Mouse (Mus musculus) liver, embryonic 12.5 days (tissue): ENCODE measurements around the gene Btbd18. TPM values are rescaled to one million over a fixed set of nuclear protein-coding genes. Genes with fewer than 3 reads are reported as not detected.

Experiments used
- ATAC-seq: fragments of 200-750 bp; cut with Nextera tagmentation; 2 replicates; pipeline ENCODE4 v1.8.0; 2017; ENCODE audit warnings: moderate number of reproducible peaks, mild to moderate bottlenecking, moderate library complexity
- H3K27ac ChIP-seq: fragments of 300-500 bp; sonication (generic); 2 replicates; pipeline ENCODE4 v1.5.1; 2016; ENCODE audit warnings: mild to moderate bottlenecking
- H3K27me3 ChIP-seq: fragments of 300-500 bp; sonication (generic); replicated peaks from 2 replicates; pipeline ENCODE4 v1.6.1; 2016; ENCODE audit warnings: mild to moderate bottlenecking, moderate library complexity
- H3K36me3 ChIP-seq: fragments of 300-500 bp; sonication (generic); 2 replicates; pipeline ENCODE4 v1.6.1; 2016; ENCODE audit warnings: mild to moderate bottlenecking, moderate library complexity
- H3K4me1 ChIP-seq: fragments of 300-500 bp; sonication (generic); 2 replicates; pipeline ENCODE4 v1.6.1; 2016
- H3K4me2 ChIP-seq: fragments of 300-500 bp; sonication (generic); 2 replicates; pipeline ENCODE4 v1.6.1; 2016; ENCODE audit warnings: mild to moderate bottlenecking, moderate library complexity
- H3K4me3 ChIP-seq: fragments of 300-500 bp; sonication (generic); 2 replicates; pipeline ENCODE4 v1.5.1; 2016; ENCODE audit warnings: mild to moderate bottlenecking, moderate library complexity
- H3K9ac ChIP-seq: fragments of 300-500 bp; sonication (generic); 2 replicates; pipeline ENCODE4 v1.6.1; 2016; ENCODE audit warnings: mild to moderate bottlenecking, moderate library complexity
- H3K9me3 ChIP-seq: fragments of 300-500 bp; sonication (generic); replicated peaks from 2 replicates; pipeline ENCODE4 v1.6.1; 2016; ENCODE audit warnings: mild to moderate bottlenecking, moderate library complexity
- WGBS: fragments of 180-500 bp; shearing (Covaris S2); methylation state at CpG from one replicate; pipeline ENCODE4 v1.1.7; 2016; ENCODE audit not compliant: insufficient replicate concordance; 5-methylcytosine and 5-hydroxymethylcytosine counted together
- polyA plus RNA-seq: library from polyadenylated mRNA; unstranded; fragments of >200 nt; fragmentation: Nextera tagmentation; extraction: Ambion mirVana; gene quantifications from 2 replicates; pipeline ENCODE4 v1.2.1, GENCODE M21; 2016

Gene Btbd18
- polyA plus RNA-seq, 1 experiment from 2014 or later: 0.10 TPM

GRCm38 (mm10) chr2:84677968-84678880 lies 19.3 kb downstream of the Btbd18 start, which contains the start of the genes Gm28635 and Med19:
Gene Gm28635 (minus strand): TSS chr2:84678041.
Gene Med19 (plus strand): TSS chr2:84678402.
- peaks cover 53% of the 10 kb centered on the region for H3K4me1 ChIP-seq
- 1% methylated on average over 44 of the region's 44 CpGs for WGBS

GRCm38 (mm10) chr2:84679016-84679415 lies 20.1 kb downstream of the Btbd18 start, which contains the start of gene Tmx2:
Gene Tmx2 (minus strand): TSS chr2:84679140.
- H3K9me3 ChIP-seq: no peaks in the 10 kb centered on the region
- H3K27ac ChIP-seq: peak within 1 kb of the TSS; percentile 88
- H3K9ac ChIP-seq: peak within 1 kb of the TSS; percentile 87
- WGBS: 10% methylated on average over 8 of the region's 8 CpGs
- H3K4me3 ChIP-seq: peak within 1 kb of the TSS; percentile 96
- H3K27me3 ChIP-seq: no peaks in the 10 kb centered on the region
- H3K36me3 ChIP-seq: peaks cover 42% of the 10 kb centered on the region
- H3K4me1 ChIP-seq: peaks cover 61% of the 10 kb centered on the region
- H3K4me2 ChIP-seq: peak within 1 kb of the TSS; percentile 86
- ATAC-seq: no peak

More at GRCm38 (mm10) chr2:84677968-84678880, 19.3 kb downstream of the Btbd18 start, which contains the start of the genes Gm28635 and Med19:
- Histone ChIP-seq H3K4me2 (peak within 1 kb of the TSS; percentile 86), H3K9me3 (no peaks in the 10 kb centered on the region), H3K27ac (peak within 1 kb of the TSS; percentile 88), H3K27me3 (no peaks in the 10 kb centered on the region), H3K36me3 (peaks cover 49% of the 10 kb centered on the region), H3K4me3 (peak within 1 kb of the TSS; percentile 96), H3K9ac (peak within 1 kb of the TSS; percentile 87)
- peak; percentile 95 for ATAC-seq

- Histone ChIP-seq H3K4me3 (peak overlapping the region; percentile 43), H3K27me3 (no peaks in the 10 kb centered on the region), H3K9ac (peak overlapping the region; percentile 74), H3K36me3 (peaks cover 54% of the 10 kb centered on the region), H3K27ac (peak overlapping the region; percentile 99), H3K4me2 (peak overlapping the region; percentile 71), H3K9me3 (no peaks in the 10 kb centered on the region), H3K4me1 (peaks cover 47% of the 10 kb centered on the region)
- ATAC-seq: peak; percentile 64
- WGBS: 24% methylated on average over 6 of the region's 6 CpGs
These were observed 23.8 kb downstream of the Btbd18 start for GRCm38 (mm10) chr2:84682605-84683183.

- Histone ChIP-seq H3K4me3 (no peak overlapping the region), H3K4me2 (no peak overlapping the region), H3K9ac (no peak overlapping the region), H3K4me1 (peaks cover 24% of the 10 kb centered on the region), H3K27me3 (no peaks in the 10 kb centered on the region), H3K27ac (peak overlapping the region; percentile 43; the same call in 1 of the 2 replicates), H3K36me3 (peaks cover 91% of the 10 kb centered on the region), H3K9me3 (no peaks in the 10 kb centered on the region)
- WGBS: 50% methylated on average over 2 of the region's 2 CpGs
- ATAC-seq: no peak; the same call in 1 of the 2 replicates
These were observed 29.4 kb downstream of the Btbd18 start for GRCm38 (mm10) chr2:84688080-84688844.

GRCm38 (mm10) chr2:84690050-84690449 lies 31.2 kb downstream of the Btbd18 start:
- peaks cover 13% of the 10 kb centered on the region for H3K4me1 ChIP-seq
- peaks cover 96% of the 10 kb centered on the region for H3K36me3 ChIP-seq
- H3K27me3 ChIP-seq: no peaks in the 10 kb centered on the region
- no peak overlapping the region for H3K4me3 ChIP-seq
- no peak overlapping the region for H3K4me2 ChIP-seq
- WGBS: 81% methylated on average over 12 of the region's 12 CpGs
- H3K9ac ChIP-seq: no peak overlapping the region
- H3K27ac ChIP-seq: no peak overlapping the region
- H3K9me3 ChIP-seq: no peaks in the 10 kb centered on the region
- peak; percentile 35 for ATAC-seq

GRCm38 (mm10) chr2:84695007-84695695 lies 36.3 kb downstream of the Btbd18 start:
- Histone ChIP-seq H3K9me3 (no peaks in the 10 kb centered on the region), H3K4me3 (no peak overlapping the region), H3K4me1 (no peaks in the 10 kb centered on the region), H3K9ac (no peak overlapping the region), H3K4me2 (no peak overlapping the region), H3K27me3 (no peaks in the 10 kb centered on the region), H3K27ac (no peak overlapping the region), H3K36me3 (peaks cover 91% of the 10 kb centered on the region)
- ATAC-seq: no peak
- WGBS: 80% methylated on average over 5 of the region's 5 CpGs

- Histone ChIP-seq H3K27me3 (no peaks in the 10 kb centered on the region), H3K4me3 (no peak overlapping the region), H3K9ac (no peak overlapping the region), H3K4me1 (peaks cover 36% of the 10 kb centered on the region), H3K9me3 (no peaks in the 10 kb centered on the region), H3K36me3 (peaks cover 91% of the 10 kb centered on the region), H3K4me2 (no peak overlapping the region), H3K27ac (no peak overlapping the region)
- WGBS: 65% methylated on average over 1 of the region's 1 CpGs
- peak; percentile 44; the same call in 1 of the 2 replicates for ATAC-seq
These were observed 44.6 kb downstream of the Btbd18 start for GRCm38 (mm10) chr2:84703497-84703896.

GRCm38 (mm10) chr2:84704329-84704728 lies 45.5 kb downstream of the Btbd18 start:
- Histone ChIP-seq H3K27ac (no peak overlapping the region), H3K4me2 (no peak overlapping the region), H3K27me3 (no peaks in the 10 kb centered on the region), H3K36me3 (peaks cover 91% of the 10 kb centered on the region), H3K9ac (no peak overlapping the region), H3K4me3 (no peak overlapping the region), H3K4me1 (peaks cover 37% of the 10 kb centered on the region), H3K9me3 (no peaks in the 10 kb centered on the region)
- ATAC-seq: no peak
- 65% methylated on average over 5 of the region's 5 CpGs for WGBS

- Histone ChIP-seq H3K27me3 (no peaks in the 10 kb centered on the region), H3K4me1 (peaks cover 45% of the 10 kb centered on the region), H3K36me3 (peaks cover 91% of the 10 kb centered on the region), H3K4me2 (no peak overlapping the region), H3K9me3 (no peaks in the 10 kb centered on the region), H3K4me3 (no peak overlapping the region), H3K27ac (no peak overlapping the region), H3K9ac (no peak overlapping the region)
- 0 out of 2 replicates have a peak, but pooled peaks have one; percentile 46 for ATAC-seq
- 71% methylated on average over 1 of the region's 1 CpGs for WGBS
These were observed 46.4 kb downstream of the Btbd18 start for GRCm38 (mm10) chr2:84705295-84705694.

GRCm38 (mm10) chr2:84707523-84707922 lies 48.6 kb downstream of the Btbd18 start:
- ATAC-seq: no peak
- Histone ChIP-seq H3K4me3 (no peak overlapping the region), H3K36me3 (peaks cover 90% of the 10 kb centered on the region), H3K27me3 (no peaks in the 10 kb centered on the region), H3K4me1 (peaks cover 57% of the 10 kb centered on the region), H3K9ac (no peak overlapping the region), H3K27ac (no peak overlapping the region), H3K4me2 (no peak overlapping the region), H3K9me3 (no peaks in the 10 kb centered on the region)
- WGBS: 66% methylated on average over 1 of the region's 1 CpGs

GRCm38 (mm10) chr2:84711898-84712297 lies 53.0 kb downstream of the Btbd18 start:
- Histone ChIP-seq H3K27ac (no peak overlapping the region), H3K36me3 (peaks cover 49% of the 10 kb centered on the region), H3K4me1 (peaks cover 45% of the 10 kb centered on the region), H3K27me3 (no peaks in the 10 kb centered on the region), H3K4me2 (peak overlapping the region; percentile 8; the same call in 1 of the 2 replicates), H3K4me3 (no peak overlapping the region), H3K9ac (no peak overlapping the region), H3K9me3 (no peaks in the 10 kb centered on the region)
- no peak for ATAC-seq
- whole genome bisulfite sequencing: 88% methylated on average over 2 of the region's 2 CpGs
